Mouse (Mus musculus): Measurements from ENCODE around the gene Ccdc62. TPM values are rescaled to one million over a fixed set of nuclear protein-coding genes. Genes with fewer than 3 reads are reported as not detected.
A peak's percentile ranks its signal among the peaks of the same experiment; 100 is the strongest.

Ccdc62 gene
- polyA plus RNA-seq, 2 experiments = 6.6 to 9.2 TPM

- H3K9me3 ChIP-seq (ENCODE audit: control insufficient read depth, low read length) = no peaks in the 10 kb centered on the region
- H3K4me2 ChIP-seq (replicated peaks; ENCODE audit: low read depth, low read length, severe bottlenecking) = no peak overlapping the region
- H3K36me3 ChIP-seq (ENCODE audit: control insufficient read depth, insufficient read depth, low read length) = no peaks in the 10 kb centered on the region
- 70% methylated on average over 2 of the region's 2 CpGs for WGBS
- no peak overlapping the region for H3K9ac ChIP-seq (ENCODE audit: low read depth, low read length, severe bottlenecking)
- no peak overlapping the region for H3K27ac ChIP-seq (replicated peaks; ENCODE audit: low read depth, low read length)
- H3K4me3 ChIP-seq (replicated peaks; ENCODE audit: low read length) = no peak overlapping the region
- ATAC-seq (ENCODE audit: low FRiP score, low read depth) (no peak), DNase-seq (ENCODE audit: low spot score) (no peak)
- H3K4me1 ChIP-seq (ENCODE audit: control insufficient read depth, insufficient read depth, low read length) = no peaks in the 10 kb centered on the region
- H3K27me3 ChIP-seq (ENCODE audit: control insufficient read depth, insufficient read depth, low read length) = no peaks in the 10 kb centered on the region
- TF ChIP-seq POLR2A (IDR thresholded peaks at IDR 0.05; ENCODE audit: borderline replicate concordance, extremely low read depth, insufficient read depth, insufficient read length) = no peak
Measured at GRCm38 (mm10) chr5:123890312-123890711, 40.2 kb upstream of the Ccdc62 start.

DNA sequence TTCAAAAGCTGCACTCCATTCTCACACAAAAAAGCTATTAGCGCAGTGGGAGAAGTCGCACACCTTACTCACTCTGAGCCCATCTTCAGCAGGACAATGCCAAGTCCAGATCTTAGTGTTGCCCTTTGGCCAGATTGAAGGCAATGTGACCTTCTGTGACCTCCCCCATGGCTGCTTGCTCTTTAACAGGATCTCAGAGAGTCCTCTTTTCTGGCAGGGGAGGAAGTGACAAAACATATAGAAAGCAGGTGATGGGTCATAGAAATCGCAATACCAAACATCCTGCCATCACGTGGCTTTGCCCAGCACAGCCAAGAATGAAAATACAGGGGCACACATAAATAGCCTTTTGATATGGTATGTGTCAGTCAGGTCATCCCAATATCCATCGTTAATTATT, 39.5 kb upstream of the Ccdc62 start:
- H3K36me3 ChIP-seq (ENCODE audit: control insufficient read depth, insufficient read depth, low read length) = no peaks in the 10 kb centered on the region
- H3K27me3 ChIP-seq (ENCODE audit: control insufficient read depth, insufficient read depth, low read length) = no peaks in the 10 kb centered on the region
- TF ChIP-seq POLR2A (IDR thresholded peaks at IDR 0.05; ENCODE audit: borderline replicate concordance, extremely low read depth, insufficient read depth, insufficient read length) = no peak
- ATAC-seq (ENCODE audit: low FRiP score, low read depth) = no peak
- no peak for DNase-seq (ENCODE audit: low spot score)
- H3K9ac ChIP-seq (ENCODE audit: low read depth, low read length, severe bottlenecking) = no peak overlapping the region
- H3K27ac ChIP-seq (replicated peaks; ENCODE audit: low read depth, low read length) = no peak overlapping the region
- no peak overlapping the region for H3K4me2 ChIP-seq (replicated peaks; ENCODE audit: low read depth, low read length, severe bottlenecking)
- H3K4me1 ChIP-seq (ENCODE audit: control insufficient read depth, insufficient read depth, low read length) = no peaks in the 10 kb centered on the region
- H3K9me3 ChIP-seq (ENCODE audit: control insufficient read depth, low read length) = no peaks in the 10 kb centered on the region
- no peak overlapping the region for H3K4me3 ChIP-seq (replicated peaks; ENCODE audit: low read length)
- 84% methylated on average over 5 of the region's 5 CpGs for WGBS

DNA sequence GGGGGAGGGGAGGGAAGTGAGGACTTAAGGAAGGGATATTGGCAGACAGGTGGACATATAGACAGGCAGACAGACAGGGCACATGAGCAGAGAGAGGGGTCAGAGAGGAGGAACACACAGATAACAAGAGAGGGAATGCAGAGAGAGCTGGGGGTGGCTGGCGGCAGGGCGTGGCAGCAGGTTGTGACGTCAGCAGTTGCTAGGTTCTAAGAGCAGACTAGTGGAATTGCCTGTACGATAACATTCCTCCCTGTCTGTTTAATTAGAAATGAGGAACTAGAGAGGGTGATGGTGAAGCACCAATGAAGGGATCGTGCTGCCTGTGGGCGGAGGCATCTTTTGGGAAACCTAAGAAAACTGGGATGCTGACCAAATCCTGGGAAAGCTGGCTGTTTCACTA, 38.8 kb upstream of the Ccdc62 start:
- no peak for TF ChIP-seq POLR2A (IDR thresholded peaks at IDR 0.05; ENCODE audit: borderline replicate concordance, extremely low read depth, insufficient read depth, insufficient read length)
- H3K27me3 ChIP-seq (ENCODE audit: control insufficient read depth, insufficient read depth, low read length) = no peaks in the 10 kb centered on the region
- ATAC-seq (ENCODE audit: low FRiP score, low read depth) = no peak
- H3K9ac ChIP-seq (ENCODE audit: low read depth, low read length, severe bottlenecking) = no peak overlapping the region
- H3K9me3 ChIP-seq (ENCODE audit: control insufficient read depth, low read length) = no peaks in the 10 kb centered on the region
- DNase-seq (ENCODE audit: low spot score) = no peak
- no peak overlapping the region for H3K4me3 ChIP-seq (replicated peaks; ENCODE audit: low read length)
- no peaks in the 10 kb centered on the region for H3K4me1 ChIP-seq (ENCODE audit: control insufficient read depth, insufficient read depth, low read length)
- no peak overlapping the region for H3K27ac ChIP-seq (replicated peaks; ENCODE audit: low read depth, low read length)
- H3K36me3 ChIP-seq (ENCODE audit: control insufficient read depth, insufficient read depth, low read length) = no peaks in the 10 kb centered on the region
- 43% methylated on average over 6 of the region's 6 CpGs for WGBS
- H3K4me2 ChIP-seq (replicated peaks; ENCODE audit: low read depth, low read length, severe bottlenecking) = no peak overlapping the region

DNA sequence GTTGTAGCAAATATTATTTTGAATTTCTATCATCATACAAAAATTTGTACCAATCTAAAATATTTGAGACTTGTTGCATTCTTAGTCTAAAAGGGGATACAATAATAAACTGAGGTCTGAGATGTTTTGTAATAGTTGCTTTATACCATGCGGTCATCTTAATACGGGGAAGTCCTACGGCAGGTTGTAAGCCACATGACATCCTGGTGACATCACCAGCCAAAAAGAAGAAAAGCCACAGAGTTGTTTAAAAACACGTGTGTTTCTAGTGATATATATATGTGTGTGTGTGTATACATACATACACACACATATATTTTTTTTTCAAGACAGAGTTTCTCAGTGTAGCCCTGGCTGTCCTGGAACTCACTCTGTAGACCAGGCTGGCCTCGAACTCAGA, 37.0 kb upstream of the Ccdc62 start:
- ATAC-seq (ENCODE audit: low FRiP score, low read depth) (no peak), DNase-seq (ENCODE audit: low spot score) (no peak)
- TF ChIP-seq POLR2A (IDR thresholded peaks at IDR 0.05; ENCODE audit: borderline replicate concordance, extremely low read depth, insufficient read depth, insufficient read length) = no peak
- WGBS = 88% methylated on average over 5 of the region's 5 CpGs
- Histone ChIP-seq H3K4me3 (replicated peaks; ENCODE audit: low read length) (no peak overlapping the region), H3K27ac (replicated peaks; ENCODE audit: low read depth, low read length) (no peak overlapping the region), H3K9me3 (ENCODE audit: control insufficient read depth, low read length) (no peaks in the 10 kb centered on the region), H3K36me3 (ENCODE audit: control insufficient read depth, insufficient read depth, low read length) (no peaks in the 10 kb centered on the region), H3K9ac (ENCODE audit: low read depth, low read length, severe bottlenecking) (no peak overlapping the region), H3K27me3 (ENCODE audit: control insufficient read depth, insufficient read depth, low read length) (no peaks in the 10 kb centered on the region), H3K4me1 (ENCODE audit: control insufficient read depth, insufficient read depth, low read length) (no peaks in the 10 kb centered on the region), H3K4me2 (replicated peaks; ENCODE audit: low read depth, low read length, severe bottlenecking) (no peak overlapping the region)

- ATAC-seq (ENCODE audit: low FRiP score, low read depth) (no peak), DNase-seq (ENCODE audit: low spot score) (peak; percentile 30)
- 71% methylated on average over 11 of the region's 11 CpGs for WGBS
- Histone ChIP-seq H3K9ac (ENCODE audit: low read depth, low read length, severe bottlenecking) (no peak overlapping the region), H3K4me1 (ENCODE audit: control insufficient read depth, insufficient read depth, low read length) (no peaks in the 10 kb centered on the region), H3K27me3 (ENCODE audit: control insufficient read depth, insufficient read depth, low read length) (no peaks in the 10 kb centered on the region), H3K27ac (replicated peaks; ENCODE audit: low read depth, low read length) (no peak overlapping the region), H3K9me3 (ENCODE audit: control insufficient read depth, low read length) (no peaks in the 10 kb centered on the region), H3K4me3 (replicated peaks; ENCODE audit: low read length) (no peak overlapping the region), H3K36me3 (ENCODE audit: control insufficient read depth, insufficient read depth, low read length) (no peaks in the 10 kb centered on the region), H3K4me2 (replicated peaks; ENCODE audit: low read depth, low read length, severe bottlenecking) (no peak overlapping the region)
- no peak for TF ChIP-seq POLR2A (IDR thresholded peaks at IDR 0.05; ENCODE audit: borderline replicate concordance, extremely low read depth, insufficient read depth, insufficient read length)
Measured at GRCm38 (mm10) chr5:123896395-123896794, 34.1 kb upstream of the Ccdc62 start.

DNA sequence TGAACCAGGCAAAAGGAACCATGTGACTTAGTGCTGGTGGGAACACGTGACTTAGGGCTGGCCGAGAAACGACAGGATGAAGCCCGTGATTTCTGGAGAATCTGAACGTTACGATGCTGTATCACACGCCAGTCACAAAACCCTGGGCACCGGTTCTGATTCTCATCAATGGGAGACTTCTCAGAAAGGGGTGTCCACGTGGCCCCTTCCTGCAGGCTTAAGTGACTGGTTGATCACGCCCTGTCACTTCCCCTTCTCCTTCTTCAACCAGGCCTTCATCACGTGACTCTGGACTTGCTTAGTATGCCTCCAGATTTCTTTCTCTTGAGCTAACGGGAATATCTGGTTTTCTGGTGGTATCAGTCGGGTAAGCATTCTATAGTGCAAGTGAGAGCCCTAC, 33.1 kb upstream of the Ccdc62 start:
- no peak for TF ChIP-seq POLR2A (IDR thresholded peaks at IDR 0.05; ENCODE audit: borderline replicate concordance, extremely low read depth, insufficient read depth, insufficient read length)
- Histone ChIP-seq H3K9ac (ENCODE audit: low read depth, low read length, severe bottlenecking) (no peak overlapping the region), H3K9me3 (ENCODE audit: control insufficient read depth, low read length) (no peaks in the 10 kb centered on the region), H3K4me1 (ENCODE audit: control insufficient read depth, insufficient read depth, low read length) (no peaks in the 10 kb centered on the region), H3K4me3 (replicated peaks; ENCODE audit: low read length) (no peak overlapping the region), H3K4me2 (replicated peaks; ENCODE audit: low read depth, low read length, severe bottlenecking) (no peak overlapping the region), H3K27ac (replicated peaks; ENCODE audit: low read depth, low read length) (no peak overlapping the region), H3K36me3 (ENCODE audit: control insufficient read depth, insufficient read depth, low read length) (no peaks in the 10 kb centered on the region), H3K27me3 (ENCODE audit: control insufficient read depth, insufficient read depth, low read length) (no peaks in the 10 kb centered on the region)
- WGBS = 78% methylated on average over 13 of the region's 13 CpGs
- no peak for ATAC-seq (ENCODE audit: low FRiP score, low read depth)
- DNase-seq (ENCODE audit: low spot score) = no peak
